Mouse (Mus musculus) liver, embryonic 13.5 days (tissue): ENCODE measurements around the gene Mr1. TPM values are rescaled to one million over a fixed set of nuclear protein-coding genes. Genes with fewer than 3 reads are reported as not detected.

Experiments
- ATAC-seq: fragments of 200-750 bp; cut with Nextera tagmentation; 2 replicates; pipeline ENCODE4 v1.8.0; 2017; ENCODE audit warnings: low read depth, mild to moderate bottlenecking, moderate number of reproducible peaks, moderate library complexity
- DNase-seq: peaks from one replicate; pipeline ENCODE4 v3.0.0; 2022
- H3K27ac ChIP-seq: fragments of 300-500 bp; sonication (generic); 2 replicates; pipeline ENCODE4 v1.5.1; 2015; ENCODE audit warnings: moderate library complexity, mild to moderate bottlenecking, inconsistent platforms
- H3K27me3 ChIP-seq: fragments of 300-500 bp; sonication (generic); 2 replicates; pipeline ENCODE4 v1.6.1; 2015; ENCODE audit warnings: mild to moderate bottlenecking, inconsistent platforms
- H3K36me3 ChIP-seq: fragments of 300-500 bp; sonication (generic); 2 replicates; pipeline ENCODE4 v1.6.1; 2015; ENCODE audit warnings: mild to moderate bottlenecking, inconsistent platforms
- H3K4me1 ChIP-seq: fragments of 300-500 bp; sonication (generic); replicated peaks from 2 replicates; pipeline ENCODE4 v1.6.1; 2015; ENCODE audit warnings: inconsistent platforms
- H3K4me2 ChIP-seq: fragments of 300-500 bp; sonication (generic); 2 replicates; pipeline ENCODE4 v1.6.1; 2015; ENCODE audit warnings: inconsistent platforms, mild to moderate bottlenecking, moderate library complexity
- H3K4me3 ChIP-seq: fragments of 300-500 bp; sonication (generic); replicated peaks from 2 replicates; pipeline ENCODE4 v1.5.1; 2015; ENCODE audit warnings: mild to moderate bottlenecking, inconsistent platforms
- H3K9ac ChIP-seq: fragments of 300-500 bp; sonication (generic); 2 replicates; pipeline ENCODE4 v1.6.1; 2015; ENCODE audit warnings: mild to moderate bottlenecking, inconsistent platforms
- H3K9me3 ChIP-seq: fragments of 300-500 bp; sonication (generic); replicated peaks from 2 replicates; pipeline ENCODE4 v1.6.1; 2016; ENCODE audit warnings: inconsistent platforms
- WGBS: fragments of 180-500 bp; shearing (Covaris S2); methylation state at CpG from one replicate; pipeline ENCODE4 v1.1.7; 2015; ENCODE audit not compliant: insufficient replicate concordance; 5-methylcytosine and 5-hydroxymethylcytosine counted together
- polyA plus RNA-seq: library from polyadenylated mRNA; unstranded; fragments of >200 nt; fragmentation: Nextera tagmentation; extraction: Ambion mirVana; gene quantifications from 2 replicates; pipeline ENCODE4 v1.2.1, GENCODE M21; 2015

Mr1 gene
- polyA plus RNA-seq, 1 experiment from 2014 or later: 0.37 TPM

- Histone ChIP-seq H3K4me1 (peaks cover 6% of the 10 kb centered on the region; the same call in 1 of the 2 replicates), H3K4me2 (no peak overlapping the region), H3K36me3 (no peaks in the 10 kb centered on the region), H3K27me3 (peaks cover 14% of the 10 kb centered on the region), H3K4me3 (no peak overlapping the region), H3K9ac (no peak overlapping the region), H3K9me3 (no peaks in the 10 kb centered on the region), H3K27ac (no peak overlapping the region)
- no peak for DNase-seq
- WGBS: 29% methylated on average over 5 of the region's 5 CpGs
- ATAC-seq: no peak
Measured at GRCm38 (mm10) chr1:155107843-155108242, 38.8 kb downstream of the Mr1 start.

- no peak overlapping the region for H3K9ac ChIP-seq
- ATAC-seq (no peak), DNase-seq (no peak)
- H3K9me3 ChIP-seq: no peaks in the 10 kb centered on the region
- no peak overlapping the region for H3K27ac ChIP-seq
- 19% methylated on average over 1 of the region's 1 CpGs for WGBS
- H3K27me3 ChIP-seq: peaks cover 11% of the 10 kb centered on the region; the same call in 1 of the 2 replicates
- peaks cover 6% of the 10 kb centered on the region; the same call in 1 of the 2 replicates for H3K4me1 ChIP-seq
- no peak overlapping the region for H3K4me2 ChIP-seq
- no peaks in the 10 kb centered on the region for H3K36me3 ChIP-seq
- no peak overlapping the region for H3K4me3 ChIP-seq
Measured at GRCm38 (mm10) chr1:155106310-155106709, 40.3 kb downstream of the Mr1 start.

- ATAC-seq: no peak
Measured at GRCm38 (mm10) chr1:155103991-155104390, 42.6 kb downstream of the Mr1 start.

GRCm38 (mm10) chr1:155102631-155103030, 44.0 kb downstream of the Mr1 start:
- 61% methylated on average over 4 of the region's 4 CpGs for WGBS
- DNase-seq: no peak

More at GRCm38 (mm10) chr1:155103991-155104390, 42.6 kb downstream of the Mr1 start:
- 73% methylated on average over 5 of the region's 5 CpGs for WGBS
- Histone ChIP-seq H3K27me3 (no peaks in the 10 kb centered on the region), H3K4me3 (no peak overlapping the region), H3K36me3 (no peaks in the 10 kb centered on the region), H3K27ac (no peak overlapping the region), H3K9me3 (no peaks in the 10 kb centered on the region), H3K9ac (no peak overlapping the region), H3K4me1 (peaks cover 10% of the 10 kb centered on the region), H3K4me2 (no peak overlapping the region)
- DNase-seq: no peak

GRCm38 (mm10) chr1:155099280-155099848, 47.2 kb downstream of the Mr1 start, which contains the start of gene Ier5:
Ier5 (minus strand) TSS chr1:155099636.
- Histone ChIP-seq H3K27ac (peak within 1 kb of the TSS; percentile 94), H3K9ac (peak within 1 kb of the TSS; percentile 99), H3K9me3 (no peaks in the 10 kb centered on the region), H3K4me1 (peaks cover 27% of the 10 kb centered on the region), H3K36me3 (no peaks in the 10 kb centered on the region), H3K27me3 (no peaks in the 10 kb centered on the region), H3K4me2 (peak within 1 kb of the TSS; percentile 78), H3K4me3 (peak within 1 kb of the TSS; percentile 99)
- under 1% methylated on average over 40 of the region's 40 CpGs for WGBS
- ATAC-seq: peak; percentile 90
- DNase-seq: peak; percentile 95

More at GRCm38 (mm10) chr1:155102631-155103030, 44.0 kb downstream of the Mr1 start:
- no peak overlapping the region for H3K4me3 ChIP-seq
- H3K9ac ChIP-seq: no peak overlapping the region
- H3K9me3 ChIP-seq: no peaks in the 10 kb centered on the region
- H3K4me1 ChIP-seq: peaks cover 5% of the 10 kb centered on the region
- no peaks in the 10 kb centered on the region for H3K27me3 ChIP-seq
- H3K27ac ChIP-seq: no peak overlapping the region
- no peak overlapping the region for H3K4me2 ChIP-seq
- ATAC-seq: no peak
- H3K36me3 ChIP-seq: no peaks in the 10 kb centered on the region

GRCm38 (mm10) chr1:155098486-155099279, 47.9 kb downstream of the Mr1 start:
- Histone ChIP-seq H3K27me3 (no peaks in the 10 kb centered on the region), H3K4me2 (peak overlapping the region; percentile 78), H3K4me3 (peak overlapping the region; percentile 99), H3K9ac (peak overlapping the region; percentile 99), H3K27ac (peak overlapping the region; percentile 94), H3K4me1 (peaks cover 27% of the 10 kb centered on the region), H3K36me3 (no peaks in the 10 kb centered on the region), H3K9me3 (no peaks in the 10 kb centered on the region)
- WGBS: under 1% methylated on average over 89 of the region's 93 CpGs
- ATAC-seq (peak; percentile 57), DNase-seq (peak; percentile 49)

- H3K27ac ChIP-seq: peak overlapping the region; percentile 94
- H3K36me3 ChIP-seq: no peaks in the 10 kb centered on the region
- peaks cover 29% of the 10 kb centered on the region for H3K4me1 ChIP-seq
- H3K9me3 ChIP-seq: no peaks in the 10 kb centered on the region
- H3K9ac ChIP-seq: peak overlapping the region; percentile 99
- peak overlapping the region; percentile 78 for H3K4me2 ChIP-seq
- under 1% methylated on average over 33 of the region's 33 CpGs for WGBS
- no peaks in the 10 kb centered on the region for H3K27me3 ChIP-seq
- ATAC-seq: peak; percentile 37
- DNase-seq: peak; percentile 47
- H3K4me3 ChIP-seq: peak overlapping the region; percentile 99
Measured at GRCm38 (mm10) chr1:155097931-155098485, 48.6 kb downstream of the Mr1 start.

GRCm38 (mm10) chr1:155097354-155097753, 49.3 kb downstream of the Mr1 start:
- H3K36me3 ChIP-seq: no peaks in the 10 kb centered on the region
- peak overlapping the region; percentile 99 for H3K9ac ChIP-seq
- H3K27ac ChIP-seq: peak overlapping the region; percentile 94
- H3K27me3 ChIP-seq: no peaks in the 10 kb centered on the region
- peak overlapping the region; percentile 99 for H3K4me3 ChIP-seq
- 5% methylated on average over 6 of the region's 6 CpGs for WGBS
- H3K4me2 ChIP-seq: peak overlapping the region; percentile 78
- H3K9me3 ChIP-seq: no peaks in the 10 kb centered on the region
- peaks cover 34% of the 10 kb centered on the region for H3K4me1 ChIP-seq
- ATAC-seq (peak; percentile 53), DNase-seq (peak; percentile 77)

- 39% methylated on average over 4 of the region's 4 CpGs for WGBS
- no peaks in the 10 kb centered on the region for H3K27me3 ChIP-seq
- ATAC-seq (no peak), DNase-seq (no peak)
- peak overlapping the region; percentile 78 for H3K4me2 ChIP-seq
- H3K9ac ChIP-seq: peak overlapping the region; percentile 99
- peak overlapping the region; percentile 99 for H3K4me3 ChIP-seq
- H3K27ac ChIP-seq: peak overlapping the region; percentile 94
- H3K4me1 ChIP-seq: peaks cover 40% of the 10 kb centered on the region
- H3K36me3 ChIP-seq: no peaks in the 10 kb centered on the region
- no peaks in the 10 kb centered on the region for H3K9me3 ChIP-seq
Measured at GRCm38 (mm10) chr1:155096620-155097261, 49.9 kb downstream of the Mr1 start.

GRCm38 (mm10) chr1:155093971-155094707, 52.5 kb downstream of the Mr1 start:
- no peak overlapping the region for H3K27ac ChIP-seq
- peaks cover 48% of the 10 kb centered on the region for H3K4me1 ChIP-seq
- no peaks in the 10 kb centered on the region for H3K9me3 ChIP-seq
- H3K36me3 ChIP-seq: no peaks in the 10 kb centered on the region
- ATAC-seq (no peak), DNase-seq (no peak)
- no peak overlapping the region for H3K4me3 ChIP-seq
- no peak overlapping the region for H3K4me2 ChIP-seq
- WGBS: 76% methylated on average over 9 of the region's 9 CpGs
- no peak overlapping the region for H3K9ac ChIP-seq
- 0 out of 2 replicates have a peak, but pooled peaks cover 4% of the 10 kb centered on the region for H3K27me3 ChIP-seq
